Mouse (Mus musculus) myocyte (in vitro differentiated cells): ENCODE measurements around the gene Nox1. TPM values are rescaled to one million over a fixed set of nuclear protein-coding genes. Genes with fewer than 3 reads are reported as not detected.

Source experiments
- H3K27me3 ChIP-seq: one replicate; pipeline ENCODE4 v1.6.1; 2011; ENCODE audit not compliant: control insufficient read depth, insufficient read depth, insufficient read length
- H3K36me3 ChIP-seq: one replicate; pipeline ENCODE4 v1.6.1; 2011; ENCODE audit not compliant: control insufficient read depth, insufficient read depth
- H3K4me2 ChIP-seq: one replicate; pipeline ENCODE4 v1.6.1; 2011; ENCODE audit warnings: low read depth, control low read depth
- H3K4me3 ChIP-seq: one replicate; pipeline ENCODE4 v1.5.1; 2011; ENCODE audit warnings: mild to moderate bottlenecking, control low read depth, moderate library complexity
- H3K79me2 ChIP-seq: one replicate; pipeline ENCODE4 v1.6.1; 2011; ENCODE audit not compliant: control insufficient read depth, insufficient read depth
- H3ac ChIP-seq: one replicate; pipeline ENCODE4 v1.6.1; 2011; ENCODE audit not compliant: control insufficient read depth, insufficient read length
- CEBPB ChIP-seq: IDR thresholded peaks from 2 replicates; pipeline ENCODE4 v1.6.1; 2011; ENCODE audit warnings: mild to moderate bottlenecking, moderate library complexity; ENCODE audit not compliant: poor library complexity, insufficient read depth, severe bottlenecking
- E2F4 ChIP-seq: IDR thresholded peaks from one replicate; pipeline ENCODE4 v1.6.1; 2011; ENCODE audit warnings: mild to moderate bottlenecking, control low read depth, moderate library complexity; ENCODE audit not compliant: insufficient read depth
- MAX ChIP-seq: IDR thresholded peaks from one replicate; pipeline ENCODE4 v1.6.1; 2011; ENCODE audit warnings: low read depth, mild to moderate bottlenecking, control low read depth
- MYOD1 ChIP-seq, 3 experiments: IDR thresholded peaks; one replicate each; pipeline ENCODE4 v1.6.1; 2011; ENCODE audit warnings: control low read depth in 2 of 3, low read depth in 2 of 3, mild to moderate bottlenecking in 2 of 3, moderate library complexity in 1 of 3; ENCODE audit not compliant: insufficient read length in 2 of 3, control insufficient read depth in 1 of 3
- MYOG ChIP-seq, 3 experiments: IDR thresholded peaks; one replicate each; pipeline ENCODE4 v1.6.1; 2011; ENCODE audit warnings: control low read depth in 2 of 3, low read depth in 2 of 3, mild to moderate bottlenecking in 2 of 3; ENCODE audit not compliant: insufficient read length in 2 of 3, control insufficient read depth in 1 of 3, insufficient read depth in 1 of 3
- POLR2A ChIP-seq: IDR thresholded peaks from one replicate; pipeline ENCODE4 v1.6.1; 2011; ENCODE audit warnings: low read depth, mild to moderate bottlenecking, control low read depth, moderate library complexity; ENCODE audit not compliant: insufficient read length
- POLR2AphosphoS2 ChIP-seq: IDR thresholded peaks from one replicate; pipeline ENCODE4 v1.6.1; 2011; ENCODE audit warnings: low read depth, control low read depth; ENCODE audit not compliant: insufficient read length
- REST ChIP-seq: IDR thresholded peaks from one replicate; pipeline ENCODE4 v1.6.1; 2011; ENCODE audit warnings: mild to moderate bottlenecking, control low read depth, moderate library complexity; ENCODE audit not compliant: insufficient read depth, insufficient read length
- SRF ChIP-seq: IDR thresholded peaks from one replicate; pipeline ENCODE4 v1.6.1; 2011; ENCODE audit warnings: low read depth; ENCODE audit not compliant: control insufficient read depth, insufficient read length
- TCF12 ChIP-seq: IDR thresholded peaks from one replicate; pipeline ENCODE4 v1.6.1; 2011; ENCODE audit warnings: mild to moderate bottlenecking, control low read depth; ENCODE audit not compliant: poor library complexity, insufficient read depth, severe bottlenecking
- TCF3 ChIP-seq: IDR thresholded peaks from one replicate; pipeline ENCODE4 v1.6.1; 2011; ENCODE audit warnings: low read depth, control low read depth; ENCODE audit not compliant: insufficient read length
- USF1 ChIP-seq: IDR thresholded peaks from one replicate; pipeline ENCODE4 v1.6.1; 2011; ENCODE audit warnings: low read depth, mild to moderate bottlenecking, control low read depth, moderate library complexity
- polyA plus RNA-seq: library from polyadenylated mRNA; unstranded; fragments of >200 nt; fragmentation: generic; extraction: Trizol; gene quantifications from one replicate; pipeline ENCODE4 v1.2.1, GENCODE M21; 2012; ENCODE audit warnings: missing spikeins

The Nox1 gene
- 0.04 TPM for polyA plus RNA-seq

GRCm38 (mm10) chrX:134221856-134222255 lies at the start of gene Nox1:
Nox1 (minus strand) TSS chrX:134221956.
- Histone ChIP-seq H3ac (no peak within 1 kb of the TSS), H3K27me3 (no peaks in the 10 kb centered on the region), H3K4me3 (no peak within 1 kb of the TSS), H3K79me2 (no peaks in the 10 kb centered on the region), H3K36me3 (no peaks in the 10 kb centered on the region), H3K4me2 (no peak within 1 kb of the TSS)
- TF ChIP-seq E2F4 (no peak), POLR2AphosphoS2 (no peak), USF1 (no peak), MAX (no peak), TCF12 (no peak), CEBPB (no peak), MYOD1 (IDR thresholded peaks at IDR 0.05; ENCODE audit: control insufficient read depth in 1 of 3, insufficient read length in 2 of 3, low read depth in 2 of 3) (no peak), REST (no peak), POLR2A (no peak), SRF (no peak), TCF3 (no peak), MYOG (IDR thresholded peaks at IDR 0.05; ENCODE audit: control insufficient read depth in 1 of 3, insufficient read depth in 1 of 3, insufficient read length in 2 of 3, low read depth in 2 of 3) (no peak)

GRCm38 (mm10) chrX:134262129-134262528 lies 40.4 kb upstream of the Nox1 start:
- H3K4me2 ChIP-seq = no peak overlapping the region
- no peaks in the 10 kb centered on the region for H3K27me3 ChIP-seq
- no peak overlapping the region for H3K4me3 ChIP-seq
- H3ac ChIP-seq = no peak overlapping the region
- TF ChIP-seq CEBPB = no peak
- no peak for TF ChIP-seq REST
- TF ChIP-seq USF1 = no peak
- TF ChIP-seq SRF = no peak
- no peak for TF ChIP-seq MYOD1 (IDR thresholded peaks at IDR 0.05; ENCODE audit: control insufficient read depth in 1 of 3, insufficient read length in 2 of 3, low read depth in 2 of 3)
- no peak for TF ChIP-seq MYOG (IDR thresholded peaks at IDR 0.05; ENCODE audit: control insufficient read depth in 1 of 3, insufficient read depth in 1 of 3, insufficient read length in 2 of 3, low read depth in 2 of 3)
- TF ChIP-seq MAX = no peak
- TF ChIP-seq TCF3 = no peak
- TF ChIP-seq TCF12 = no peak
- no peak for TF ChIP-seq POLR2A
- TF ChIP-seq E2F4 = no peak
- no peak for TF ChIP-seq POLR2AphosphoS2
- H3K36me3 ChIP-seq = no peaks in the 10 kb centered on the region
- no peaks in the 10 kb centered on the region for H3K79me2 ChIP-seq

- Histone ChIP-seq H3K4me3 (no peak overlapping the region), H3K27me3 (no peaks in the 10 kb centered on the region), H3K79me2 (no peaks in the 10 kb centered on the region), H3ac (no peak overlapping the region), H3K36me3 (no peaks in the 10 kb centered on the region), H3K4me2 (no peak overlapping the region)
- TF ChIP-seq POLR2AphosphoS2 (no peak), MYOD1 (IDR thresholded peaks at IDR 0.05; ENCODE audit: control insufficient read depth in 1 of 3, insufficient read length in 2 of 3, low read depth in 2 of 3) (no peak), POLR2A (no peak), CEBPB (no peak), TCF3 (no peak), TCF12 (no peak)
These were observed 39.4 kb upstream of the Nox1 start for GRCm38 (mm10) chrX:134261191-134261590.

DNA sequence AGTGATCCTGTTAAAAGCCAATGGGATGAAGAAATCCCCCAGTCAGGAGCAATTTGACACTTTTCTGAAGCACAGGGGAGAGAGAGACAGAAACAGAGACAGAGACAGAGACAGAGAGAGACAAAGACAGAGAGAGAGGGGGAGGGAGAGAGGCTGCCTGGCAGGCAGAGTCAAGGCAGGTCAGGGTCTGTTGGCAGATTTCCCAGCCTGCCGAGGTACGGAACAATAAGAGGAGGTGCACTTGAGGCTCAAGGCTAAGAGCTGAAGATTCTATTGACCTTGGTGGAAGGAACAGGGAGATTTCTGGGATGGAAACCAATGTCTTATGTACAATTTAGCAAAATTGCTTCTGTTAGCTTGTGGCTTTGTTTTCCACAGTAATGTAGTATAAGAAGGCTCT lies 26.4 kb upstream of the Nox1 start:
- no peak overlapping the region for H3ac ChIP-seq
- no peaks in the 10 kb centered on the region for H3K79me2 ChIP-seq
- H3K27me3 ChIP-seq = no peaks in the 10 kb centered on the region
- TF ChIP-seq POLR2A (no peak), POLR2AphosphoS2 (no peak), TCF3 (no peak), E2F4 (no peak), MYOG (IDR thresholded peaks at IDR 0.05; ENCODE audit: control insufficient read depth in 1 of 3, insufficient read depth in 1 of 3, insufficient read length in 2 of 3, low read depth in 2 of 3) (no peak), TCF12 (no peak), CEBPB (no peak), REST (no peak), USF1 (no peak), MYOD1 (IDR thresholded peaks at IDR 0.05; ENCODE audit: control insufficient read depth in 1 of 3, insufficient read length in 2 of 3, low read depth in 2 of 3) (no peak), MAX (no peak), SRF (no peak)
- no peak overlapping the region for H3K4me2 ChIP-seq
- no peaks in the 10 kb centered on the region for H3K36me3 ChIP-seq
- no peak overlapping the region for H3K4me3 ChIP-seq

DNA sequence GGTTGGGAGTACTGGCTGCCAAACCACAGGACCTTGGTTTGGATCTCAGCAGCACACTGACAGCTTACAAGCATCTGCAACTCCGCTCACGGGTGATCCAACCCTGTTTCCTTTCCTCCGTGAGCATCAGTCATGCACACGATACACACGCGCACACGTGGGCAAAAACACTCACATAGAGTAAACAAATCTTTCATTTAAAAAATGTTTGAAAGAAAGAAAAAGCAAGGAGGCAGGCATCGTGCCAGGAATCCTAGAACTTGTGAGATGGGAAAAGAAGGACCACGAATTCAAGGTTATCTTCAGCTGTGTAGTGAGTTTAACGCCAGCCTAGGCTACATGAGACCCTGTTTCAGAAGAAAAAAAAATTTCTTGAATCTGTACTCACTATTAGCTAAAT lies 24.2 kb upstream of the Nox1 start:
- Histone ChIP-seq H3K27me3 (no peaks in the 10 kb centered on the region), H3K36me3 (no peaks in the 10 kb centered on the region), H3K4me3 (no peak overlapping the region), H3K4me2 (no peak overlapping the region), H3ac (no peak overlapping the region), H3K79me2 (no peaks in the 10 kb centered on the region)
- TF ChIP-seq SRF (no peak), CEBPB (no peak), MYOD1 (IDR thresholded peaks at IDR 0.05; ENCODE audit: control insufficient read depth in 1 of 3, insufficient read length in 2 of 3, low read depth in 2 of 3) (no peak)
